Mouse (Mus musculus) E14TG2a.4 (cell line): ENCODE data around the gene Stx6.

Source experiments
- CTCF ChIP-seq: conservative IDR thresholded peaks from 2 replicates; pipeline ENCODE4 v1.5.1; 2014; ENCODE audit warnings: low read length
- NANOG ChIP-seq: IDR thresholded peaks from 2 replicates; pipeline ENCODE4 v1.6.1; 2014; ENCODE audit warnings: borderline replicate concordance, low read length, mixed read lengths

DNA sequence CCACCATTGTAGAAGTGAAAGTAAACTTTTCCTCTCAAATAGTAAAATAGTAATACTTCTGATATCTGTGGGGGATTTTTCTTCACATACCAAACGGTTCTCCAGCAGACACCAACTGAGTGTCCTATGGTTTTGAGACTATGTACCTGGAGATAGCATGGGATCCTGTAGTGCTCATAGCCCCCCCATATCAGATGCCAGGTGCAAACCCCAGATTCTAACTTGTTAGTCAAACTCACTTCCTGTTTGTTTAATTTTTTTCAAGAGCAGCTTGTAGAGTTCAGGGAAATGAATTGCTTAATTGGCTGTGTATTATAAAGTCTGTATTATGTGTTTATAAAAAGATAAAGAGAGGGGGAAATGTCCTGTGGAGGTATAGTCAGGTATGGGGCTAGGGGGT is 15.9 kb downstream of the Stx6 start:
- no peak for TF ChIP-seq CTCF
- TF ChIP-seq NANOG = no peak
